Mouse (Mus musculus): ENCODE measurements around the gene Atxn7l1. TPM values are rescaled to one million over a fixed set of nuclear protein-coding genes. Genes with fewer than 3 reads are reported as not detected.

Atxn7l1 gene
- polyA plus RNA-seq, 1 experiment from 2014 or later: 15.7 TPM

DNA sequence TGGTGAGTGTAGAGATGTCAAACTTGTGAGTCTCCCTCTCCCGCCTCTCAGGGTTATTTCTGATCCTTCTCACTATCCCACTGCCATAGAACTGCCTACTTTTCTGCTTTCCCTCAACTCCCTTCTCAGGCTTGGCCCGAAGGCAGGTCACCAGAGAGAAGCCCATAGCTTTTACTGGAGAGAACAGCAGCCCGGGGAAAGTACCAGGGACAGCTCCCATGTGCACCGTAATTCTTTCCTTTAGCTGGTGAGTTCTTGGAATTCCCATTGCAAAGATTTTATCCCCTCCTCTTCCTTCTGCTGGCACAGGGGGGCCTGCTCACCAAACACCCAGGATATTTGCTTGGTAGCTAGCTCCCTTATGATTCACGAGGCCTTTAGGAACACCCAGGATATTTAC is 190.7 kb downstream of the Atxn7l1 start:
- Histone ChIP-seq H3K27me3 (ENCODE audit: control insufficient read depth, insufficient read depth, low read depth, low read length) (no peaks in the 10 kb centered on the region), H3K4me3 (ENCODE audit: low read length) (no peak overlapping the region), H3K4me1 (replicated peaks; ENCODE audit: control insufficient read depth, insufficient read depth, low read length) (peaks cover 5% of the 10 kb centered on the region; the same call in 1 of the 2 replicates), H3K36me3 (ENCODE audit: control insufficient read depth, insufficient read depth, low read length) (peaks cover 2% of the 10 kb centered on the region; the same call in 1 of the 2 replicates), H3K27ac (ENCODE audit: low read length) (no peak overlapping the region), H3K4me2 (ENCODE audit: low read depth, low read length) (no peak overlapping the region), H3K9ac (ENCODE audit: low read length) (no peak overlapping the region), H3K9me3 (ENCODE audit: control insufficient read depth, low read length) (no peaks in the 10 kb centered on the region)
- ATAC-seq (ENCODE audit: low read depth): no peak
- WGBS: 27% methylated on average over 5 of the region's 5 CpGs

DNA sequence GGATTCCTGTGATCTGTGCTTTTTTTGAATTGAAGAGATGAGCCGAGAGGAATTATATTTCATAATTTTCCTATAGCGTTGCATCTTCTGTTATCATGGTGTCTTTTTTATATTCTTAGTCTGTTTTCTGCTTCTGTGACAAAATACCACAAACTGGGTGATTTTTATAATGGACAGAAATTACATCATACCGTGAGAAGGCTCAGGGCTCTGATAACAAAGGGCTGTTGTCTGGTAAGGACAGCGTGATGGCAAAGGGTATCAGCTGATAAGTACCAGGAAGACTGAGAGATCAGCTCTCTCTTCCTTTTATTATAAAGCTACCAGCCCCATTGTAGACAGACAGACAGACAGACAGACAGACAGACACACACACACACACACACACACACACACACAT is 192.3 kb downstream of the Atxn7l1 start:
- Histone ChIP-seq H3K4me2 (ENCODE audit: low read depth, low read length) (no peak overlapping the region), H3K9ac (ENCODE audit: low read length) (no peak overlapping the region), H3K4me3 (ENCODE audit: low read length) (no peak overlapping the region), H3K9me3 (ENCODE audit: control insufficient read depth, low read length) (no peaks in the 10 kb centered on the region), H3K4me1 (replicated peaks; ENCODE audit: control insufficient read depth, insufficient read depth, low read length) (peaks cover 9% of the 10 kb centered on the region), H3K27ac (ENCODE audit: low read length) (no peak overlapping the region), H3K36me3 (ENCODE audit: control insufficient read depth, insufficient read depth, low read length) (peaks cover 2% of the 10 kb centered on the region; the same call in 1 of the 2 replicates), H3K27me3 (ENCODE audit: control insufficient read depth, insufficient read depth, low read depth, low read length) (no peaks in the 10 kb centered on the region)
- 82% methylated on average over 4 of the region's 4 CpGs for WGBS
- ATAC-seq (ENCODE audit: low read depth): no peak

DNA sequence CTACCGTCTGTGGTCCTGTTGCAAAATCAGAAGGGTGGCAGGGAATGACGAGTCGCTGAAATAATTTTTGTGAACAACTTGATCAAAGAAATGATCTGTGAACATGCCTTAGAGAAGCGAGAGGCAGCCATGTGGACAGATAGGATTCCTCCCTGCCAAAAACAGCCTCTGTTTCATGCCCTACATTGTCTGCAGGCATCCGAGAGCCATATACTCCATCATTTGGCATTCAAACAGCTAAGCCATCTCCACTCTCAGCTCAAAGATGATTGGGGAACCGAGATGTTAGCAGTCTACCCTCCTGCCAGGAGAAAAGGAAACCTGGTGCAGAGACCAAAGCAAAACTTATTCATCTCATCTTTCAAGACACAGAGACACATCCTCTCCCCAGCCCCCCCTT is 193.2 kb downstream of the Atxn7l1 start:
- Histone ChIP-seq H3K27me3 (ENCODE audit: control insufficient read depth, insufficient read depth, low read depth, low read length) (no peaks in the 10 kb centered on the region), H3K36me3 (ENCODE audit: control insufficient read depth, insufficient read depth, low read length) (peaks cover 2% of the 10 kb centered on the region; the same call in 1 of the 2 replicates), H3K4me3 (ENCODE audit: low read length) (no peak overlapping the region), H3K4me2 (ENCODE audit: low read depth, low read length) (no peak overlapping the region), H3K9me3 (ENCODE audit: control insufficient read depth, low read length) (no peaks in the 10 kb centered on the region), H3K27ac (ENCODE audit: low read length) (no peak overlapping the region), H3K9ac (ENCODE audit: low read length) (no peak overlapping the region), H3K4me1 (replicated peaks; ENCODE audit: control insufficient read depth, insufficient read depth, low read length) (peaks cover 15% of the 10 kb centered on the region)
- no peak for ATAC-seq (ENCODE audit: low read depth)
- 81% methylated on average over 6 of the region's 6 CpGs for WGBS

DNA sequence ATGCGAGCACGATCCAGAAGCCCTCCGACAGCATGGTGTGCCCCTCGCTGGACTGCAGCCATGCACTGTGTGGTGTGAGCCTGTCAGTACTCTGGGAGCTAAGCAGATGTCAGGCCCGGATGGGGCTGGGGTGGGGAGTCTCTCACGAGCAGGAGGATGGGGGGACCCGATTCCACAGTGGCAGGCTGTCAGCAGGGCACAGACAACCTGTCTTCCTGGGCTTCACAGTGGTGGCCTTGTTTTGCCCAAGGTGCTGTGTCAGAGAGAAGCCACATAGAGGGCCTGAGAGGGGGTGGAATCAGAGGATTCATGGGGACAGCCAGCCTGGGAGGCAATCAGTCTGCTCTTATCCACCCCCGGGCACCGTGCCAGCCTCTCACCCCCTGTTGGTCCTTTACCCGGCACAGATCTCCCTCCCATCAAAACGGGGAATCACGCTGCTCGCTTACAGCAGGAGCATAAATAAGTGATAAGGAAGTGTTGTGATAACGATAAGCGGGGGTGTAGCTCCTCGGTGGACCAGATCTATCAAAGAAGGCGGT is 193.9 kb downstream of the Atxn7l1 start:
- no peak for ATAC-seq (ENCODE audit: low read depth)
- 44% methylated on average over 17 of the region's 17 CpGs for WGBS

DNA sequence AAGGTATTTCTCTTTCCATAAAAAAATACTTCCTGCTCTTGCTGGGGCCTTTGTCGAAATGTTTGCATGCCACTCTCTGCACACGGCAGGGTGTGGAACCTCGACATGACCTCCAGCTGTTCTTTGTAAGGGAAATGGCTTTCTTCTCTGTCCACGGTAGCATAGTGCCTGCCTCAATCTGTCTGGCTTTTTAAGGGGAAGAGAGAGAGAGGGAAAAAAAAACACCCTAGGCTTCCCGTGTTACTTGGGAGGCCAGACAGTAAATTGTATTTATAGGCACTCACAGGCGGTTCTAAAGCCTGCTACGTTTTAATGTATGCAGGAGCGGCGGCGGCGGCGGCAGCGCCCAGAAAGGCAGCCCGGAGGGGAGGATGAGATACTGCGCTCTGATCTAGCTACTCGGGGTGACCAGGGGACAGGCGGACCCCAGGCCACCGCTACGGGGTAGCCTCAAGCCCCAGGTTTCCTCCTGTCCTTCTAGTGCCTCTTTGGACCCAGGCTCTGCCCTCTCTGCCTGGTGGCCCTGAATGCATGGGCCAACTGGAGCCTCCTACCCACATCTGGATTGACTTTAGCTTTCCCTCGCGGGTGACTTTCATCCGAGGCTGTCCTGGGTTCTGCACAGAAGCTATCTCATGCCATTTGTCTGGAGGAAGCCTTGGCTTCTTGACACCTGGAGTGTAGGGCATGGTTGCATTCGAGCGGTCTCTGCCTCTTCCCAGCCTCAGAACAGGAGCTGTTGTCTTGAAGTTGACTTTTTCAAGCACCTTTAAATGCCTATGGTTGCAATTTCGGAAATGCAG is 197.7 kb downstream of the Atxn7l1 start:
- Histone ChIP-seq H3K27ac (ENCODE audit: low read length) (no peak overlapping the region), H3K4me1 (replicated peaks; ENCODE audit: control insufficient read depth, insufficient read depth, low read length) (peaks cover 15% of the 10 kb centered on the region), H3K4me2 (ENCODE audit: low read depth, low read length) (peak overlapping the region; percentile 31; the same call in 1 of the 2 replicates), H3K27me3 (ENCODE audit: control insufficient read depth, insufficient read depth, low read depth, low read length) (no peaks in the 10 kb centered on the region), H3K9ac (ENCODE audit: low read length) (peak overlapping the region; percentile 33; the same call in 1 of the 2 replicates), H3K9me3 (ENCODE audit: control insufficient read depth, low read length) (0 out of 2 replicates have a peak, but pooled peaks cover 2% of the 10 kb centered on the region), H3K4me3 (ENCODE audit: low read length) (no peak overlapping the region), H3K36me3 (ENCODE audit: control insufficient read depth, insufficient read depth, low read length) (peaks cover 7% of the 10 kb centered on the region; the same call in 1 of the 2 replicates)
- 22% methylated on average over 25 of the region's 25 CpGs for WGBS
- ATAC-seq (ENCODE audit: low read depth): no peak

More for the DNA sequence above, 193.9 kb downstream of the Atxn7l1 start:
- no peaks in the 10 kb centered on the region for H3K27me3 ChIP-seq (ENCODE audit: control insufficient read depth, insufficient read depth, low read depth, low read length)
- peaks cover 2% of the 10 kb centered on the region; the same call in 1 of the 2 replicates for H3K36me3 ChIP-seq (ENCODE audit: control insufficient read depth, insufficient read depth, low read length)
- no peak overlapping the region for H3K4me2 ChIP-seq (ENCODE audit: low read depth, low read length)
- H3K9me3 ChIP-seq (ENCODE audit: control insufficient read depth, low read length): no peaks in the 10 kb centered on the region
- no peak overlapping the region for H3K4me3 ChIP-seq (ENCODE audit: low read length)
- H3K9ac ChIP-seq (ENCODE audit: low read length): no peak overlapping the region
- H3K27ac ChIP-seq (ENCODE audit: low read length): no peak overlapping the region
- H3K4me1 ChIP-seq (replicated peaks; ENCODE audit: control insufficient read depth, insufficient read depth, low read length): peaks cover 15% of the 10 kb centered on the region

DNA sequence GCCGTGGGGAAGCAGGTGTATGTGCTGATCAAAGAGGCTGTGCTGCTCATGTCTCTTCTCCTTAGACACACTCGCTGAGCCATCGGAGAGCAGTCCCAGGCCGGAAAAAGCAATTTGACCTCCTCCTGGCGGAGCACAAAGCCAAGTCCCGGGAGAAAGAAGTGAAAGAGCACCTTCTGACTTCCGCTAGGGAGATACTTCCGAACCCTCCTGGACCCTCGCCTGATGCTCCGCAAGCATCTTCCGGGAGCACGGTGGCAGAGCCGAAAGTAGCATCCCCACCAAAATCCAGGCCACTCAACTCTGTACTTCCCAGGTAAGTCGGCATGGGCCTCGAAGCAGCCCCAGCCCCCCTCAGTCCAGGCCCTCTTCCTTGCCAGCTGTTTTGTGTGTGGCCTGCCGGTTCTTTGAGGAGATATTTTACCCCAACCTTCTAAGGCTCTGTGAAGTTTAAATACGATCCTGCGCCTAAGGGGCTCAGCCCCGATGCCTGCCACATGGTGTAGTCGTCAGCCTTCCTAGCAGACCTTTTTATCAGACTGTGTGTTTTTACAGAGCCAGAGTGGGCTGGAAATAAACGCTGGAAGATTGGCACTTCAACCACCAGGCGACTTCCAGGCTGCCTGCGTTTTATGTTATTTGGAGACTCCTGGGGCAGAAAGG is 198.4 kb downstream of the Atxn7l1 start:
- H3K9ac ChIP-seq (ENCODE audit: low read length): no peak overlapping the region
- no peak overlapping the region for H3K4me2 ChIP-seq (ENCODE audit: low read depth, low read length)

DNA sequence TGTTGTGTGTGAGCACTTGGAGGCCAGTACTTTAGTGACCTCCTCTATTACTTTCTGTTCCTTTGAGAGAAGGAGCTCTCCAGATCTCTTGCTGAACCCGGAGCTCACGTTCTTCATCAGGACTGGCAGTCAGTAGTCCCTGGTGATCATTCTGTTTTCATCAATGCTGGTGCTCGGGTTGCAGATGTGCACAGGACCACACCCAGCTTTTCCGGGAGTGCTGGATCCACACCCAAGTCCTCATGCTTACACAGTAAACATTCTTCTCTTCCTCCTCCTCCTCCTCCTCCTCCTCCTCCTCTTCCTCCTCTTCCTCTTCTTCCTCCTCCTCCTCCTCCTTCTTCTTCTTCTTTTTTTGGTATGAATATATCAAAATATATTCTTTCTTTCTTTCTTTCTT is 205.2 kb downstream of the Atxn7l1 start:
- Histone ChIP-seq H3K4me2 (ENCODE audit: low read depth, low read length) (no peak overlapping the region), H3K9me3 (ENCODE audit: control insufficient read depth, low read length) (peaks cover 3% of the 10 kb centered on the region; the same call in 1 of the 2 replicates), H3K4me3 (ENCODE audit: low read length) (no peak overlapping the region), H3K9ac (ENCODE audit: low read length) (no peak overlapping the region), H3K4me1 (replicated peaks; ENCODE audit: control insufficient read depth, insufficient read depth, low read length) (no peaks in the 10 kb centered on the region), H3K27me3 (ENCODE audit: control insufficient read depth, insufficient read depth, low read depth, low read length) (no peaks in the 10 kb centered on the region), H3K36me3 (ENCODE audit: control insufficient read depth, insufficient read depth, low read length) (peaks cover 11% of the 10 kb centered on the region), H3K27ac (ENCODE audit: low read length) (no peak overlapping the region)
- ATAC-seq (ENCODE audit: low read depth): no peak
- 61% methylated on average over 4 of the region's 4 CpGs for WGBS

More for the DNA sequence above, 198.4 kb downstream of the Atxn7l1 start:
- Histone ChIP-seq H3K27ac (ENCODE audit: low read length) (no peak overlapping the region), H3K9me3 (ENCODE audit: control insufficient read depth, low read length) (0 out of 2 replicates have a peak, but pooled peaks cover 3% of the 10 kb centered on the region), H3K4me3 (ENCODE audit: low read length) (no peak overlapping the region), H3K27me3 (ENCODE audit: control insufficient read depth, insufficient read depth, low read depth, low read length) (no peaks in the 10 kb centered on the region), H3K36me3 (ENCODE audit: control insufficient read depth, insufficient read depth, low read length) (peaks cover 9% of the 10 kb centered on the region; the same call in 1 of the 2 replicates), H3K4me1 (replicated peaks; ENCODE audit: control insufficient read depth, insufficient read depth, low read length) (peaks cover 15% of the 10 kb centered on the region)
- 58% methylated on average over 23 of the region's 23 CpGs for WGBS
- no peak for ATAC-seq (ENCODE audit: low read depth)

DNA sequence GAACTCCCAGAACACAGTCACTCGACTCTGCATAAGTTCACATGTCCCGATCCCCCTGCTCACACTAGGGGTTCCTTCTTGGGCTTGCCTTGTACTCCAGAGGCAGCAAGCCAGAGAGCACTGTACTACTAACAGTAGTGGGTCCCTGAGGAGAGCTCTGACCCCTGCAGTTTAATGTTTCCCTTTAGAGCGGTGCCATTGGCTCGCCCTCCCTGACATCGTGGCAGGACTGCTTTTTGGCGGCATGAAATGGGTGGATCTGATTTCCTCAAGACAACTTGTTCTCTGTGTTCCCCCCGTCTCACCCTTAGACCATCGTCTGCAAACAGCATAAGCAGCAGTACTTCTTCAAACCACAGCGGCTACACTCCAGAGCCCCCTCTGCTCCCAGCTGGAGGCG is 210.9 kb downstream of the Atxn7l1 start:
- no peak overlapping the region for H3K27ac ChIP-seq (ENCODE audit: low read length)
- no peak overlapping the region for H3K4me3 ChIP-seq (ENCODE audit: low read length)
- no peaks in the 10 kb centered on the region for H3K27me3 ChIP-seq (ENCODE audit: control insufficient read depth, insufficient read depth, low read depth, low read length)
- peaks cover 4% of the 10 kb centered on the region; the same call in 1 of the 2 replicates for H3K4me1 ChIP-seq (replicated peaks; ENCODE audit: control insufficient read depth, insufficient read depth, low read length)
- no peak overlapping the region for H3K4me2 ChIP-seq (ENCODE audit: low read depth, low read length)
- no peak overlapping the region for H3K9ac ChIP-seq (ENCODE audit: low read length)
- 80% methylated on average over 10 of the region's 10 CpGs for WGBS
- H3K9me3 ChIP-seq (ENCODE audit: control insufficient read depth, low read length): no peaks in the 10 kb centered on the region; the same call in 1 of the 2 replicates
- H3K36me3 ChIP-seq (ENCODE audit: control insufficient read depth, insufficient read depth, low read length): peaks cover 7% of the 10 kb centered on the region
- ATAC-seq (ENCODE audit: low read depth): no peak

DNA sequence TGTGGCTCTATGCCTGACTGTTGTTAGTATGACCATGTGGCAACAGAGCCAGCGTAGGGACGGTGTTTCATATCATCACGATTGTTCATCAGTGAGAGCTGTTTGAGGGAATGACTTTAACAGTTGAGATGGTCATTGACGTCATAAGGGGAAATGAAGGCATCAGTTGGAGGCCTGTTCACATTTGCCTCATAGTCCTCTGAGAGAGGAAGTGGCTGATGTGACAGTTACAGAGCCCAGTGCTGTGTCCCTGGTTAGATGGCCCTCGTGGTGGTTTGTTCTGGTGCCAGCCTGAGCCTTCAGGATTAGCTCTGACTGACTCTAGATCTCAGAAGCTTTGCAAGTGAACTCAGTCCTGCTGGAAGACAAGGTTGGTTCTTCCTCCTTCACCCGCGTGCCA is 211.7 kb downstream of the Atxn7l1 start:
- Histone ChIP-seq H3K9ac (ENCODE audit: low read length) (no peak overlapping the region), H3K4me3 (ENCODE audit: low read length) (no peak overlapping the region), H3K27me3 (ENCODE audit: control insufficient read depth, insufficient read depth, low read depth, low read length) (no peaks in the 10 kb centered on the region), H3K4me1 (replicated peaks; ENCODE audit: control insufficient read depth, insufficient read depth, low read length) (peaks cover 4% of the 10 kb centered on the region; the same call in 1 of the 2 replicates), H3K36me3 (ENCODE audit: control insufficient read depth, insufficient read depth, low read length) (peaks cover 3% of the 10 kb centered on the region; the same call in 1 of the 2 replicates), H3K9me3 (ENCODE audit: control insufficient read depth, low read length) (no peaks in the 10 kb centered on the region), H3K4me2 (ENCODE audit: low read depth, low read length) (no peak overlapping the region), H3K27ac (ENCODE audit: low read length) (no peak overlapping the region)
- no peak for ATAC-seq (ENCODE audit: low read depth)
- WGBS: 94% methylated on average over 7 of the region's 7 CpGs
